ENCODE assay signal across 23 mouse cellular contexts in genomic region chr1:156735788-156736187, GRCm38 (mm10). TPM values are rescaled to one million over a fixed set of nuclear protein-coding genes. Genes with fewer than 3 reads are reported as not detected.
DNase-seq lines count a peak whose midpoint lies in the region; ATAC-seq and TF ChIP-seq lines count a peak whose summit lies in the region.
"Had no signal": no experiment of that assay in that cellular context is flagged by ENCODE, and none has a peak within 500 bp of the region (broad histone marks: within the 10 kb centered on the region; RNA-seq: fewer than 3 reads in every experiment).

No protein-coding gene starts in this region.

- TF ChIP-seq EP300 in liver, postnatal 0 days (IDR thresholded peaks at IDR 0.05; ENCODE audit: low read depth): no peak

- no peak for DNase-seq in liver, postnatal 0 days
- DNase-seq in thymus, postnatal 10 days (ENCODE audit: low spot score in 2 of 2): no peak
- no peak for DNase-seq in heart, postnatal 4 days
- DNase-seq: adrenal gland, postnatal 36 days; cerebellum, adult 9-11 months; forebrain, postnatal 0 days; gastrocnemius, postnatal 14 days; heart, adult 11 months; heart, postnatal 10 days; kidney, postnatal 36 days; lung, postnatal 4 days; right cerebral cortex, postnatal 4 days; thymus, postnatal 25 days had no signal

- H3K4me1 ChIP-seq in liver, embryonic 12.5 days: peaks cover 21% of the 10 kb centered on the region
- peaks cover 8% of the 10 kb centered on the region for H3K4me1 ChIP-seq in liver, postnatal 0 days (ENCODE audit: insufficient read depth)
- H3K4me1 ChIP-seq in liver, embryonic 15.5 days (replicated peaks): peaks cover 27% of the 10 kb centered on the region
- H3K4me1 ChIP-seq in stomach, embryonic 14.5 days (ENCODE audit: control insufficient read depth, insufficient read depth, low read length): no peaks in the 10 kb centered on the region
- H3K4me1 ChIP-seq in kidney, embryonic 14.5 days (ENCODE audit: control insufficient read depth, insufficient read depth, low read length): no peaks in the 10 kb centered on the region
- H3K4me1 ChIP-seq: hindbrain, embryonic 12.5 days; kidney, embryonic 15.5 days; lung, embryonic 15.5 days had no signal

- ATAC-seq in liver, embryonic 12.5 days: peak; percentile 69
- no peak; the same call in 1 of the 2 replicates for ATAC-seq in liver, postnatal 0 days
- ATAC-seq in liver, embryonic 15.5 days (ENCODE audit: insufficient read depth): peak; percentile 58
- peak; percentile 78 for ATAC-seq in stomach, embryonic 14.5 days (ENCODE audit: insufficient number of reproducible peaks, insufficient read depth, low FRiP score, low read depth)
- ATAC-seq in kidney, embryonic 14.5 days (ENCODE audit: low FRiP score, low TSS enrichment): no peak
- ATAC-seq: forebrain, postnatal 0 days had no signal

- H3K27me3 ChIP-seq in liver, embryonic 12.5 days (replicated peaks): no peaks in the 10 kb centered on the region
- H3K27me3 ChIP-seq in liver, postnatal 0 days (ENCODE audit: insufficient read depth, low read length): no peaks in the 10 kb centered on the region
- H3K27me3 ChIP-seq in liver, embryonic 15.5 days: no peaks in the 10 kb centered on the region
- no peaks in the 10 kb centered on the region for H3K27me3 ChIP-seq in stomach, embryonic 14.5 days (ENCODE audit: control insufficient read depth, insufficient read depth, low read length)
- H3K27me3 ChIP-seq in kidney, embryonic 14.5 days (ENCODE audit: control insufficient read depth, insufficient read depth, low read length): no peaks in the 10 kb centered on the region
- H3K27me3 ChIP-seq: heart, embryonic 12.5 days; hindbrain, embryonic 12.5 days; kidney, embryonic 15.5 days; lung, embryonic 15.5 days had no signal

- no peak for TF ChIP-seq CTCF in liver, postnatal 0 days (IDR thresholded peaks at IDR 0.05; ENCODE audit: low read depth)

- no peak overlapping the region for H3K4me3 ChIP-seq in liver, embryonic 12.5 days
- no peak overlapping the region for H3K4me3 ChIP-seq in liver, postnatal 0 days (ENCODE audit: low read depth, low read length)
- H3K4me3 ChIP-seq in liver, embryonic 15.5 days (replicated peaks): no peak overlapping the region
- no peak overlapping the region for H3K4me3 ChIP-seq in stomach, embryonic 14.5 days (ENCODE audit: low read depth, low read length)
- H3K4me3 ChIP-seq in kidney, embryonic 14.5 days (ENCODE audit: low read length): no peak overlapping the region
- H3K4me3 ChIP-seq: embryonic facial prominence, embryonic 10.5 days; heart, embryonic 12.5 days; hindbrain, embryonic 12.5 days; kidney, embryonic 15.5 days; lung, embryonic 15.5 days had no signal

- H3K9ac ChIP-seq in liver, embryonic 12.5 days: no peak overlapping the region
- no peak overlapping the region for H3K9ac ChIP-seq in liver, postnatal 0 days (replicated peaks)
- no peak overlapping the region for H3K9ac ChIP-seq in liver, embryonic 15.5 days
- H3K9ac ChIP-seq in stomach, embryonic 14.5 days (replicated peaks; ENCODE audit: low read depth, low read length): no peak overlapping the region
- H3K9ac ChIP-seq in kidney, embryonic 14.5 days (ENCODE audit: low read depth, low read length): no peak overlapping the region
- H3K9ac ChIP-seq: forebrain, postnatal 0 days; heart, embryonic 12.5 days; hindbrain, embryonic 12.5 days; kidney, embryonic 15.5 days; lung, embryonic 15.5 days had no signal

- no peaks in the 10 kb centered on the region for H3K36me3 ChIP-seq in liver, embryonic 12.5 days
- no peaks in the 10 kb centered on the region for H3K36me3 ChIP-seq in liver, postnatal 0 days (replicated peaks; ENCODE audit: insufficient read depth, low read length)
- H3K36me3 ChIP-seq in liver, embryonic 15.5 days (replicated peaks): no peaks in the 10 kb centered on the region
- no peaks in the 10 kb centered on the region for H3K36me3 ChIP-seq in stomach, embryonic 14.5 days (ENCODE audit: control insufficient read depth, insufficient read depth, low read length)
- H3K36me3 ChIP-seq in kidney, embryonic 14.5 days (ENCODE audit: control insufficient read depth, insufficient read depth, low read length): no peaks in the 10 kb centered on the region
- H3K36me3 ChIP-seq: embryonic facial prominence, embryonic 10.5 days; heart, embryonic 12.5 days; hindbrain, embryonic 12.5 days; kidney, embryonic 15.5 days; lung, embryonic 15.5 days had no signal

- H3K4me2 ChIP-seq in liver, embryonic 12.5 days: no peak overlapping the region
- no peak overlapping the region for H3K4me2 ChIP-seq in liver, postnatal 0 days (ENCODE audit: low read depth, low read length)
- H3K4me2 ChIP-seq in liver, embryonic 15.5 days: no peak overlapping the region
- no peak overlapping the region for H3K4me2 ChIP-seq in stomach, embryonic 14.5 days (replicated peaks; ENCODE audit: low read depth, low read length)
- no peak overlapping the region for H3K4me2 ChIP-seq in kidney, embryonic 14.5 days (replicated peaks; ENCODE audit: low read depth, low read length)
- H3K4me2 ChIP-seq: heart, embryonic 12.5 days; hindbrain, embryonic 12.5 days; kidney, embryonic 15.5 days; lung, embryonic 15.5 days; midbrain, embryonic 11.5 days had no signal

- H3K9me3 ChIP-seq in liver, embryonic 12.5 days (replicated peaks): no peaks in the 10 kb centered on the region
- no peaks in the 10 kb centered on the region for H3K9me3 ChIP-seq in liver, postnatal 0 days (ENCODE audit: low read length)
- H3K9me3 ChIP-seq in liver, embryonic 15.5 days (replicated peaks): no peaks in the 10 kb centered on the region
- H3K9me3 ChIP-seq in stomach, embryonic 14.5 days (ENCODE audit: control insufficient read depth, low read depth, low read length): no peaks in the 10 kb centered on the region
- no peaks in the 10 kb centered on the region for H3K9me3 ChIP-seq in kidney, embryonic 14.5 days (ENCODE audit: control insufficient read depth, low read length)
- H3K9me3 ChIP-seq: embryonic facial prominence, embryonic 10.5 days; heart, embryonic 12.5 days; hindbrain, embryonic 12.5 days; kidney, embryonic 15.5 days; lung, embryonic 15.5 days had no signal

- H3K27ac ChIP-seq in liver, embryonic 12.5 days: 0 out of 2 replicates have a peak overlapping the region, but pooled peaks have one; percentile 15
- H3K27ac ChIP-seq in liver, postnatal 0 days (ENCODE audit: low read depth): no peak overlapping the region
- peak overlapping the region; percentile 29; the same call in 1 of the 2 replicates for H3K27ac ChIP-seq in liver, embryonic 15.5 days (replicated peaks)
- no peak overlapping the region for H3K27ac ChIP-seq in stomach, embryonic 14.5 days (ENCODE audit: low read length)
- no peak overlapping the region for H3K27ac ChIP-seq in kidney, embryonic 14.5 days (ENCODE audit: low read depth, low read length)
- H3K27ac ChIP-seq: embryonic facial prominence, embryonic 10.5 days; hindbrain, embryonic 12.5 days; kidney, embryonic 15.5 days; lung, embryonic 15.5 days had no signal

- WGBS in liver, embryonic 12.5 days (ENCODE audit: insufficient replicate concordance): 14% methylated on average over 2 of the region's 2 CpGs
- 22% methylated on average over 2 of the region's 2 CpGs for WGBS in liver, postnatal 0 days (ENCODE audit: insufficient replicate concordance)
- 17% methylated on average over 2 of the region's 2 CpGs for WGBS in liver, embryonic 15.5 days (ENCODE audit: insufficient replicate concordance)
- WGBS in stomach, embryonic 14.5 days: 45% methylated on average over 2 of the region's 2 CpGs
- WGBS in kidney, embryonic 14.5 days: 77% methylated on average over 2 of the region's 2 CpGs

RNA-seq across cellular contexts. Expression of gene Fam20b, which starts 16.9 kb away (rescaled TPM):
- 15.5 and 17.1 TPM in 2 replicates for polyA plus RNA-seq in liver, embryonic 12.5 days (2016; fragmentation: Nextera tagmentation; extraction: Ambion mirVana)
- 6.0 and 6.2 TPM in 2 replicates for polyA plus RNA-seq in liver, postnatal 0 days (2015; fragmentation: Nextera tagmentation; extraction: Ambion mirVana)
- 9.2 and 9.3 TPM in 2 replicates for polyA plus RNA-seq in liver, embryonic 15.5 days (2015; fragmentation: Nextera tagmentation; extraction: Ambion mirVana)
- polyA plus RNA-seq in stomach, embryonic 14.5 days (2014; fragmentation: Nextera tagmentation; extraction: Ambion mirVana): 32.4 and 34.6 TPM in 2 replicates
- 10 to 100 TPM; 52.3 to 54.3 TPM for total RNA-seq in heart, postnatal 4 days (2021)
- polyA plus RNA-seq in kidney, embryonic 14.5 days (2014; fragmentation: Nextera tagmentation; extraction: Ambion mirVana): 24.3 and 37.3 TPM in 2 replicates

Comparison
In these comparisons a context has a peak if more than half of its experiments do, and no peak if none do; other contexts are left out.
1. ATAC-seq: peak in liver, embryonic 12.5 days (single experiment), liver, embryonic 15.5 days (single experiment) and stomach, embryonic 14.5 days (single experiment); none in liver, postnatal 0 days (single experiment) and kidney, embryonic 14.5 days (single experiment).
2. H3K27ac ChIP-seq: peak in liver, embryonic 12.5 days (single experiment) and liver, embryonic 15.5 days (single experiment); none in liver, postnatal 0 days (single experiment), stomach, embryonic 14.5 days (single experiment) and kidney, embryonic 14.5 days (single experiment).